Mouse (Mus musculus): ENCODE data around the gene Alpl. TPM values are rescaled to one million over a fixed set of nuclear protein-coding genes. Genes with fewer than 3 reads are reported as not detected.

Alpl gene
- total and polyA plus RNA-seq, 3 experiments = 62.9 to 164 (median 115) TPM

DNA sequence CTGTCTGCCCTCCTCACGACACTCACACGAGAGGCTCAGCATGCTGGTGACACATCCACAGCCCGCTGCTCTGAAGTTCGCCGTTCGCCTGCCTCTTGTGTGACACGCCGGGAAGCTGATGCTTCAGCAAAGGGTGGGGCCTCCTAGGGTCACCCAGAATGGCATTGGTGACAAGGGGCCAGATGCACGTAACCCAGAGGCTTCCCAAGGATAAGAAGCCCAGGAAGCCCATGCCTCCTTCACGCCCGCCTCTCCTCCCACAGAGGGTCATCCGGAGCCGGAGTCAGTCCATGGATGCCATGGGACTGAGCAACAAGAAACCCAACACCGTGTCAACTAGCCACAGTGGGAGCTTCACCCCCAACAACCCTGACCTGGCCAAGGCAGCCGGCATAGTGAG, 74.6 kb downstream of the Alpl start:
- peaks cover 23 to 68% of the 10 kb centered on the region in 2 experiments for H3K4me1 ChIP-seq (ENCODE audit: control insufficient read depth in 1 of 2, insufficient read depth in 2 of 2)
- in situ Hi-C loops (cut with MboI; ENCODE audit: low pct_ligation_motif_present, low pct_unique_long_range_greater_than_20kb, low sequenced_read_pairs) (no loop called here), dilution Hi-C loops (cut with MboI; ENCODE audit: extremely low pct_ligation_motif_present, extremely low pct_unique_long_range_greater_than_20kb, low sequenced_read_pairs) (no loop called here)
- H3K36me3 ChIP-seq (replicated peaks in 1 of 2; ENCODE audit: control insufficient read depth in 1 of 2, insufficient read depth in 1 of 2, low read length in 1 of 2) = peaks cover 0 to 3% of the 10 kb centered on the region in 2 experiments
- H3K9ac ChIP-seq (ENCODE audit: insufficient read depth, low read depth) = no peak overlapping the region
- no peak for DNase-seq (ENCODE audit: extremely low read depth)
- H3K9me3 ChIP-seq (replicated peaks; ENCODE audit: low read length) = no peaks in the 10 kb centered on the region
- no peak overlapping the region for H3K4me2 ChIP-seq (ENCODE audit: insufficient read depth, low read depth, poor library complexity, severe bottlenecking)
- H3K79me2 ChIP-seq (replicated peaks; ENCODE audit: control insufficient read depth, extremely low read depth, insufficient read depth, poor library complexity, severe bottlenecking) = no peaks in the 10 kb centered on the region
- no peak overlapping the region for H3K4me3 ChIP-seq (replicated peaks in 1 of 3; ENCODE audit: low read depth in 2 of 3, low read length in 2 of 3, poor library complexity in 1 of 3)
- peaks cover 10% of the 10 kb centered on the region for H3K27me3 ChIP-seq (replicated peaks)
- no peak for TF ChIP-seq SIN3A (IDR thresholded peaks at IDR 0.05; ENCODE audit: low read length)
- no peak for TF ChIP-seq NELFE (IDR thresholded peaks at IDR 0.05; ENCODE audit: low read depth, low read length)
- TF ChIP-seq KAT2A (IDR thresholded peaks at IDR 0.05; ENCODE audit: insufficient replicate concordance, low read length) = no peak
- TF ChIP-seq MAX (IDR thresholded peaks at IDR 0.05; ENCODE audit: low read length) = no peak
- no peak for TF ChIP-seq MEF2A (IDR thresholded peaks at IDR 0.05; ENCODE audit: borderline replicate concordance, low read depth, low read length)
- TF ChIP-seq JUN (IDR thresholded peaks at IDR 0.05; ENCODE audit: insufficient read depth, low read depth, low read length) = no peak
- TF ChIP-seq ETS1 (conservative IDR thresholded peaks at IDR 0.05; ENCODE audit: low read depth, low read length) = no peak
- TF ChIP-seq RCOR1 (conservative IDR thresholded peaks at IDR 0.05; ENCODE audit: low read depth, low read length) = no peak
- TF ChIP-seq PAX5 (IDR thresholded peaks at IDR 0.05; ENCODE audit: low read length) = no peak
- TF ChIP-seq TBP (conservative IDR thresholded peaks at IDR 0.05; ENCODE audit: low read depth, low read length) = no peak
- no peak for TF ChIP-seq CHD1 (IDR thresholded peaks at IDR 0.05; ENCODE audit: low read depth, low read length)
- no peak for TF ChIP-seq IRF4 (IDR thresholded peaks at IDR 0.05; ENCODE audit: low read depth, low read length)
- no peak for TF ChIP-seq UBTF (IDR thresholded peaks at IDR 0.05; ENCODE audit: low read depth, low read length)
- TF ChIP-seq MAZ (IDR thresholded peaks at IDR 0.05; ENCODE audit: low read depth, low read length) = no peak
- TF ChIP-seq RAD21 (IDR thresholded peaks at IDR 0.05; ENCODE audit: low read depth, low read length) = no peak
- no peak for TF ChIP-seq MAFK (IDR thresholded peaks at IDR 0.05; ENCODE audit: insufficient replicate concordance, low read length)
- TF ChIP-seq TCF12 (IDR thresholded peaks at IDR 0.05; ENCODE audit: low read depth, low read length) = no peak
- no peak for TF ChIP-seq USF2 (conservative IDR thresholded peaks at IDR 0.05; ENCODE audit: low read depth, low read length)
- no peak overlapping the region for H3K27ac ChIP-seq (ENCODE audit: insufficient read depth, low read depth)

- peak overlapping the region; percentile 68 for H3K4me2 ChIP-seq (ENCODE audit: insufficient read depth, low read depth, poor library complexity, severe bottlenecking)
- H3K9ac ChIP-seq (ENCODE audit: insufficient read depth, low read depth) = no peak overlapping the region
- peak; percentile 82 for DNase-seq (ENCODE audit: extremely low read depth)
- peak overlapping the region; percentile 50 for H3K27ac ChIP-seq (ENCODE audit: insufficient read depth, low read depth)
- in situ Hi-C loops (cut with MboI; ENCODE audit: low pct_ligation_motif_present, low pct_unique_long_range_greater_than_20kb, low sequenced_read_pairs) = loop anchor here (5.0 kb wide), 1 partner anchor 37 kb away; no protein-coding TSS in a partner anchor
- H3K27me3 ChIP-seq (replicated peaks) = peaks cover 17% of the 10 kb centered on the region
- H3K4me1 ChIP-seq (ENCODE audit: control insufficient read depth in 1 of 2, insufficient read depth in 2 of 2) = peaks cover 14 to 55% of the 10 kb centered on the region in 2 experiments
- dilution Hi-C loops (cut with MboI; ENCODE audit: extremely low pct_ligation_motif_present, extremely low pct_unique_long_range_greater_than_20kb, low sequenced_read_pairs) = no loop called here
- H3K4me3 ChIP-seq (replicated peaks in 1 of 3; ENCODE audit: low read depth in 2 of 3, low read length in 2 of 3, poor library complexity in 1 of 3) = peak overlapping the region; percentile 38 to 52 (median 40)
- H3K36me3 ChIP-seq (replicated peaks in 1 of 2; ENCODE audit: control insufficient read depth in 1 of 2, insufficient read depth in 1 of 2, low read length in 1 of 2) = peaks cover 0 to 2% of the 10 kb centered on the region in 2 experiments
- no peaks in the 10 kb centered on the region for H3K9me3 ChIP-seq (replicated peaks; ENCODE audit: low read length)
- H3K79me2 ChIP-seq (replicated peaks; ENCODE audit: control insufficient read depth, extremely low read depth, insufficient read depth, poor library complexity, severe bottlenecking) = no peaks in the 10 kb centered on the region
- TF ChIP-seq CHD1 (IDR thresholded peaks at IDR 0.05; ENCODE audit: low read depth, low read length) (no peak), ZC3H11A (IDR thresholded peaks at IDR 0.05; ENCODE audit: low read depth, low read length) (no peak), USF2 (conservative IDR thresholded peaks at IDR 0.05; ENCODE audit: low read depth, low read length) (0 out of 2 replicates have a peak, but pooled peaks have one; percentile 11), POLR2AphosphoS2 (IDR thresholded peaks at IDR 0.05; ENCODE audit: low read depth, low read length) (no peak), MYC (IDR thresholded peaks at IDR 0.05; ENCODE audit: low read depth, low read length) (no peak), UBTF (IDR thresholded peaks at IDR 0.05; ENCODE audit: low read depth, low read length) (no peak), RCOR1 (conservative IDR thresholded peaks at IDR 0.05; ENCODE audit: low read depth, low read length) (no peak), SIN3A (IDR thresholded peaks at IDR 0.05; ENCODE audit: low read length) (peak; percentile 25; the same call in 1 of the 2 replicates), BHLHE40 (IDR thresholded peaks at IDR 0.05; ENCODE audit: low read depth, low read length) (peak; percentile 86), PAX5 (IDR thresholded peaks at IDR 0.05; ENCODE audit: low read length) (no peak), ZMIZ1 (IDR thresholded peaks at IDR 0.05; ENCODE audit: low read depth, low read length) (no peak), JUN (IDR thresholded peaks at IDR 0.05; ENCODE audit: insufficient read depth, low read depth, low read length) (no peak), KAT2A (IDR thresholded peaks at IDR 0.05; ENCODE audit: insufficient replicate concordance, low read length) (no peak), JUND (conservative IDR thresholded peaks at IDR 0.05; ENCODE audit: low read depth, low read length) (no peak), CTCF (conservative IDR thresholded peaks at IDR 0.05 in 1 of 2, IDR thresholded peaks at IDR 0.05 in 1 of 2; ENCODE audit: low read depth in 2 of 2, low read length in 2 of 2) (peak in 1 of 2 experiments; percentile 24; a peak in 1 of 4 replicates), CHD2 (IDR thresholded peaks at IDR 0.05; ENCODE audit: low read length) (peak; percentile 20; the same call in 1 of the 2 replicates), IRF4 (IDR thresholded peaks at IDR 0.05; ENCODE audit: low read depth, low read length) (peak; percentile 80), MAX (IDR thresholded peaks at IDR 0.05; ENCODE audit: low read length) (no peak), GABPA (IDR thresholded peaks at IDR 0.05; ENCODE audit: insufficient replicate concordance, low read depth, low read length) (no peak), MXI1 (IDR thresholded peaks at IDR 0.05; ENCODE audit: low read depth, low read length) (no peak; the same call in none of the 2 replicates), NELFE (IDR thresholded peaks at IDR 0.05; ENCODE audit: low read depth, low read length) (no peak), ZNF384 (IDR thresholded peaks at IDR 0.05; ENCODE audit: low read depth, low read length) (no peak), ETS1 (conservative IDR thresholded peaks at IDR 0.05; ENCODE audit: low read depth, low read length) (peak; percentile 56)
Observed at GRCm38 (mm10) chr4:137719378-137720077, 76.7 kb downstream of the Alpl start.

All from CH12.LX (cell line).